Mouse (Mus musculus) T-helper 17 cell (primary cell): ENCODE measurements around the gene Rtn4rl1.

ENCODE experiments used
- in situ Hi-C, 2 experiments: fragments of 300-600 bp; cut with MboI, MseI; formaldehyde crosslinking; loops; 1 replicate in 1 of 2; 2 replicates in 1 of 2; pipeline ENCODE4 v1.15.1; 2025; ENCODE audit warnings: high pct_unique_total_duplicates in 2 of 2

The Rtn4rl1 gene

GRCm38 (mm10) chr11:75184573-75184972, 9.0 kb upstream of the Rtn4rl1 start:
- in situ Hi-C loops, result loop anchor here in 1 of 2 experiments (10.0 to 25.0 kb wide), 2 partner anchors 370 to 1678 kb away; no protein-coding TSS in a partner anchor

DNA sequence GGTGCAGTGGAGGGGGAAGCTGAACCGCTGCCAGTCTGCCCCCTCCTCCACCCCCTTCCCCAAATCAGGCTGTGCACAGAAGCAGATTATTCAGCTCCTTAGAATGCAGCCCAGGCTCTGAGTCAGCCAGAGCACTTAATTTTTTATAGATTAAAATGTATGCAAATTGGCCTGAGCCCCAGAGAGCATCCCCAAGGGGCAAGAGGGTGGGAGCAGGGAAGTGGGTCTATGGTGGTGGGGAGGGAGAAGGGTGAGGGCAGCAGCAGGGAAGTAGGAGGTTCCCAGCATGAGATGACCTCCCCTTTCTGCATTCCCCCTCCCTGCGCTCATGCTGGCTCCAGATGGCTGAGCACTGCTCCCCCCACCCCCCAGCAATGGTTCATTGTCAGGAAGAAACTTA, 8.6 kb upstream of the Rtn4rl1 start:
- in situ Hi-C loops, result loop anchor here in 1 of 2 experiments (10.0 to 25.0 kb wide), 2 partner anchors 370 to 1677 kb away; no protein-coding TSS in a partner anchor

- in situ Hi-C loops, result loop anchor here (5.0 to 25.0 kb wide), 5 partner anchors 37 to 1672 kb away; no protein-coding TSS in a partner anchor
Measured at GRCm38 (mm10) chr11:75189713-75190370, 3.7 kb upstream of the Rtn4rl1 start.

DNA sequence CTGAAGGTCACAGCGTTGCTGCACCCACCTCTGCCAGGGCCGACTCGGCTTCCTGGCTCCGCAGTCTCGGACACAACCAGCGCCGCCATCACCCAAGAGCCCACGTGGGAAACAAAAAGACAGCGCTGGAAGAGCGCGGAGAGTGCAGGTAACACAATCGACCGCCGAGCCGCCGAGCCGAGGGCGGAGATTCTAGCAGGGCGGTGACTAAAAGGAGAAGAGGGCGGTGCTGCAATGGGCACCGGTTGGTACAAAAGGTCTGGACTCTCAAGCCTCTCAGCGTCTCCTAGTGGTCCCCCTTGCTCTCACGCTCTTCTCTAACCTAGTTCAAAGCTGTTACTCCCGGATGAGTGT, 3.2 kb upstream of the Rtn4rl1 start:
- in situ Hi-C loops, result loop anchor here (5.0 to 25.0 kb wide), 4 partner anchors 37 to 1672 kb away; no protein-coding TSS in a partner anchor

DNA sequence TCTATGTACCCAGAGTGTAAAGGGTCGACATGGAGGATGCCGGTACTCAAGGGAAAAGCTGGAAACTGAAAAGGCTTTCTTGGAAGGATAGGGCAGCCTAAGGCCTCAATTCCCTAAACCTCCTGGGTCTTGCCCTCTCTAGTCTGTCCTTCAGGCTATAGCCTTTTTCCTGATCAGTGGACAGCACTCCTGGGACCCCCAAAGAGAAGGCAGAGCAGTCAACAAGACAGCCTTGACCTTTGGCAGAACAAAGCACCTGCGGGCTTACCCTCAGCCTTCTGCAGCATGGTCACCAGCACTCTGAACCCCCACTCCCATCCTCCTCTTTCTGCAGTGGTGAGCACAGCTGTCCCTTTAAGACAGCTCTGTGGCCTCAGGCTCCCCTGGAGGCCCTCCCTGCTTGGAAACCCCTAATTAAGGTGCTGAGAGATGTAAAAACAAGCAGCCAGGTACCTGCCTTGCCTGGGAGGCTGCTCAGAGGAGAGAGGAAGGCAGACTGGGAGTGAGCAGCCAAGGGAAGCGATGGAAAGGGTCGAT, 2.6 kb upstream of the Rtn4rl1 start, which contains the start of gene Dph1:
Dph1 (minus strand) TSS at position 337 of the 537 bp plus-strand sequence.
- in situ Hi-C loops, result loop anchor here (5.0 to 25.0 kb wide), 4 partner anchors 36 to 1671 kb away; no protein-coding TSS in a partner anchor

DNA sequence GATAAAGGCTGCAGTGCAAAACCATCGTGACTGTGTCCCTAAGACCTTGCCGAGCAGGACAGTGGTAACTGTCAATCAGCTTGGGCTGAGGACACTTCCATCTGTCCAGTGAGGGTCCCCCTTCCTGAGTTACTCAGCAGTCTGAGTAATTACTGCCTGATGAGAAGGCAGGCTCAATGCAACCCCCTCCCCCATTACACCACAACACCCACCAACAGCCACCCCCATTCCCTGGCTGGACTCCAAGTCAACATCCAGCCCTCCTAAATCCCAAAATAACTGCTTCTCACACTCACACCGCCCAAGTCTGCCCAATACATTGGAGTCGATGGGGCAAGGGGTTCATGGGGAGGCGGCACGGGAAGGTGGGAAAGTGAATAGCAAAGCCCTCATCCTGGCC, 1.7 kb upstream of the Rtn4rl1 start:
- in situ Hi-C loops, result loop anchor here (5.0 to 25.0 kb wide), 4 partner anchors 35 to 1670 kb away; no protein-coding TSS in a partner anchor

DNA sequence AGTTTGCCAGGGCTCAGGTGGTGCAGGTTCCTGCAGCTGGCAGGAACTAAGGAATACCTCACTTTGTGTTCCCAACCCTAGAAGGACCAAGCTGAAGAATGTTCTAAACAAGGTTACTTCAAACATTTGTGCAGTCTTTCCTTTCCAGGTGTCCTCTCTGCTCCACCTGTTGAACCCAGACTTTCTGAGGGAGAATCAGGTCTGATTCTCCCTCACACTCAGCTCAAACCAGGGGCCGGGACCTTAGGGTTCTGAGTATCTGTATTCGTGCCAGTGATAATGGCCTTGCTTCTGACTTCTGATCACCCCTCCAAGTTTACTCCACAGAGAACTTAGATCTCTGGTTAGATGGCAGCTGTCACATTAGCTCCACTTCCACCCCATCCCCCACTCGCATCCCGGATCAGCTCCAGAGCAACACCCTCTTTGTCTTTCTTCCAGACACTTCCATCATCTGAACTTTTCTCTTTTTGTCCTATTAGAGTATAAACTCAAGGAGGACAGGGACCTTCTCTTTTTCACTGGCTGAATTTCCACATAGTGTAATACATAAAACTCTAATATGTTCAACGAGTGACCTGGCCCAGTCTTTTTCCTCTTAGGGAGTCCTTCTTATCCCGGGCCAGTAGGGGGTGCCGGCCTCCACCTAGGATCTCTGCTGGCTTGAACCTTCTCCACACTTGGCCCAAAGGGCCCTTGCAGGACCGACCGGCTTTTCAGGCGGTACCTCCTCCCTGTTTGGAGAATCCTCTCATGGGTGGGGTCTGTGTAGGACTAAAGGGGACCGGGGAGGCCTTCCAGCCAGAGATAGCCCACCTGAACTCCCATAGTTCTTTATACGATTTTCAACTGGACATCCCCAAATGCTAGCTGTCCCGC, 1.0 kb upstream of the Rtn4rl1 start:
- in situ Hi-C loops, result loop anchor here (5.0 to 25.0 kb wide), 4 partner anchors 35 to 1670 kb away; no protein-coding TSS in a partner anchor

- in situ Hi-C loops, result loop anchor here (5.0 to 25.0 kb wide), 4 partner anchors 33 to 1668 kb away; no protein-coding TSS in a partner anchor
Measured at GRCm38 (mm10) chr11:75194121-75194849, 702 bp downstream of the Rtn4rl1 start.

- in situ Hi-C loops, result loop anchor here (5.0 to 25.0 kb wide), 4 partner anchors 32 to 1667 kb away; no protein-coding TSS in a partner anchor
Measured at GRCm38 (mm10) chr11:75194850-75195461, 1.4 kb downstream of the Rtn4rl1 start.

GRCm38 (mm10) chr11:75196131-75196530, 2.5 kb downstream of the Rtn4rl1 start:
- in situ Hi-C loops, result loop anchor here in 1 of 2 experiments (25.0 kb wide), 1 partner anchor 1666 kb away; no protein-coding TSS in a partner anchor

DNA sequence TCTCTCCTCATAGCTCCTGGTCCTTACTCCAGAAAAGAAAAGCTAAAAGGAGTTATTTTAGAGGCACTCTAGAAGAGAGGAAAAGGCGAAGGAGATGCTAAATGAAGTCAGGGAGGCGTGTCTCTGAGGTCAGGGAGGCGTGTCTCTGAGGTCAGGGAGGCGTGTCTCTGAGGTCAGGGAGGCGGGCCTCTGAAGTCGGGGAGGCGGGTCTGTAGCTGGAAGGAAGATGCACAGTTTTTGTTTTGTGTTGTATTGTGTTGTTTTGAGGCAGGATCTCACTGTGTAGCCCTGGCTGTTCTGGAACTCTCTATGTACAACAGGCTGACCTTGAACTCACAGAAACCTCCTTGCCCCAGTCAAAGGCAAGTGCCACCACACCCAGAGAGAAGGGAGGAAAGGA, 4.4 kb downstream of the Rtn4rl1 start:
- in situ Hi-C loops, result loop anchor here in 1 of 2 experiments (25.0 kb wide), 1 partner anchor 1664 kb away; no protein-coding TSS in a partner anchor

DNA sequence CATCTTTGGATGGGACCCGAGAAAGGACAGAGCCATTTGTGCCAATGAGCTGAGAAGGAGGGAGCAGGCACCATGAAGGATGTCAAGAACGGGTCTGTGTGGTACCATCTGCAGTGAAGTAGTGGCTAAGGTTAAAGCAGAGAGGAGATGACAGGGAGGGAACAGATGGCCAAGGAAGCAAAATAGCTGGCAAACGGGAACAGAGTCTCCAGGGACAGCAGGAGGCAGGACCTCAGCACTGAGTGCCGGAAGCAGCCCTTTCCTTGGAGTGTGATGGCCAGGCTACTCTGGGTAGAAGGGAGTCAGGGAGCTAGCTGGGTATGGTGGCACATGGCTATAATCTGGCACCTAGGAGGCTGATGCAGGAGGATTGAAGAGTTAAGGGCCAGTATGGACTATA, 5.2 kb downstream of the Rtn4rl1 start:
- in situ Hi-C loops, result loop anchor here in 1 of 2 experiments (25.0 kb wide), 1 partner anchor 1664 kb away; no protein-coding TSS in a partner anchor

- in situ Hi-C loops, result loop anchor here in 1 of 2 experiments (25.0 kb wide), 1 partner anchor 1662 kb away; no protein-coding TSS in a partner anchor
Measured at GRCm38 (mm10) chr11:75199951-75200350, 6.4 kb downstream of the Rtn4rl1 start.

DNA sequence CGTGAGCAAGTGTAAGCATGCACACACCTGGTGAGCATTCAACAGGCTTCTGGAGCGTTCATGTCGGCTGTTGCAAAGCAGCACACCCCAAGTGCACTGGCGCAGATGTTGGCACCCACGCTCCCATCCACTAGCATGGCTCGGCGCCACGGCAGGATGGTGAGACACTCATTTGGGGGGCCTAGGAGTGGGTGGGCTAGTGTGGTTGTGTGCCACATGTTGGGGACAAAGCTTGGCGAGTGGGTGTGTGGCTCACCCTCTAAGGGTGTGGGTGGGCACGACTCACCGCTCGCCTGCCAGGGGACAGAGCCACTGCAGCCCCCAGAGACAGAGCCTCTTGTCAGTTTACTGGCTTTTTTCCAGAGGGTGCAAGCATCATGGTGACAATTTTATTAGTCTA, 7.4 kb downstream of the Rtn4rl1 start:
- in situ Hi-C loops, result no loop called here

- in situ Hi-C loops, result no loop called here
Measured at GRCm38 (mm10) chr11:75201721-75202120, 8.1 kb downstream of the Rtn4rl1 start.

GRCm38 (mm10) chr11:75203926-75204325, 10.3 kb downstream of the Rtn4rl1 start:
- in situ Hi-C loops, result no loop called here

DNA sequence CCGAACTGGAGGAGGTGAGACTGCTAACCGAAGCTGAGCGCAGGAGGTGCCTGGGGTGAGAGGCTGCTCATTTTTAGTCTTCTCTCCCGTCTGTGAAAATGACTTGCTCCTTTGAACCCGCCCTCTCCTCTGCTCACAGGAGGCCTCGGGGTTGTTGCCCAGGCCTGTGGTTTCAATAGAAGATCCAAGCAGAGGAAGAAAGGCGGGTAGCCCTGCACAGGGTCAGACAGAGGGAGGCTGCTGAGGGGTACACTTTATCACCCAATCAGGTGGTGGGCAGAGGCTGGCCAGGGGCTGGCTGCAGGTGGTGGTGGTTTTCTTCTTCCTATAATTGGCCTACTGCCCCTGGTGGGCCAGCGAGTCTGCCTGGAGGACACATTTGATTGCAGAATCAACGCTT, 10.9 kb downstream of the Rtn4rl1 start:
- in situ Hi-C loops, result no loop called here

DNA sequence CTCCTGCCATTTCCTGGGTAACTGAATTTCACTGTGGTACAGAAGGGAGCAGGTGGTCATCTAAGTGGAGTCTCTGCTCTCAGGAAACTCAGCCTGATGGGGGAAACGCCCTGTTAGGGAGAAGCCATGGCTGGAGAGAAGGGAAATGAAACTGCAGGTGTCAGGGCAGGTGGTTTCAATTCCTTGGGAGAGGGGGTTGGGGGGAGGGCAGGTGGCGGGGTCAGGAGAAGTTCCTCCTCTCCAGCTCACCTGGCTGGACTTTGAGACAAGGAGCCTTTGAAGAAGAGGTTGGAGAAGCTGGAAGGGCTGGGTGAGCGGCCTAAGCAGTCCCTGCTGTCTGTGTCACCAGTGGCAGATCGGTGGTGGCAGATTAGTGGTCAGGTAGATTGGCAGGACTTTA, 12.8 kb downstream of the Rtn4rl1 start:
- in situ Hi-C loops, result no loop called here

DNA sequence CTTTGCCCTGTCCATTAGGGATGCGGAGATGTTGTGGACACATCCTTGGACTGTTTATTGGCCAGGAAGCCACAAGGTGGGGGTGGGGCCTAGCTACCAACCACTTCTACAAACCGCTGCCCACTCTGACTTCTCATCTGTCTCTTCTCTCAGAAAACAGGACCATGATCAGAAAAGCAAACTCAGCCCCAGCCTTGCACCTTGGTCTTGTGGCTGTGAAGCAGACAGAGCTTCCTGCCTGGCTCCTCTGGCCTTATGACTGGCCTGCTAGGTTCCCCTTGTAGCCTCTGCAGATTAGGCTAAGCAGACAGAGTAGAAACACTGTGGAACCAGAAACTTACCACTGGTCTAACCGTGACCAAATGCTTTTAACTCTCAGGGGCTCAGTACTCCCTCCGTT, 15.8 kb downstream of the Rtn4rl1 start:
- in situ Hi-C loops, result no loop called here

DNA sequence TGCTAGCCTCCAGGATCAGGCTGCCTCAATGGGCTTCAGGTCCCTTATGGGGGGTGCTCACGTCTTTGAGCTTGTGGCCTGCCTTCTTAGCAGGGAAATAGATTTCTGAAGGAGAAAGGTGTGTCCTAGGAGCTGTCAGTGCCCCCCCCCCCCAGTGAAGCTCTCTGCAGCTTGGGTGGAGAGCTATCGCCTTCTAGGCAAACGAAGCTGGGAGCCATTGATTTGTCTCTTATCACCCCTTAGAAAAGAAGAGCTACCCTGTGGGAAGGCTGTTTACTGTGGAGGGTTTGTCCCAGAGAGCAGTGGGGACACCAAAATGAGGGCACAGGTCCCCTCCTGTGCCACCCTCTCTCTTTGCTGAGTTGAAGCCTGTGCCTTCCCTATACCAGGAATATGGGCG, 16.5 kb downstream of the Rtn4rl1 start:
- in situ Hi-C loops, result no loop called here
